In genomic region chr12:79784159-79784558, GRCm38 (mm10) we compare ENCODE assay signal across 23 mouse cellular contexts.
DNase-seq lines count a peak whose midpoint lies in the region; ATAC-seq and TF ChIP-seq lines count a peak whose summit lies in the region.
"Had no signal": no experiment of that assay in that cellular context is flagged by ENCODE, and none has a peak within 500 bp of the region (broad histone marks: within the 10 kb centered on the region; RNA-seq: fewer than 3 reads in every experiment).

No protein-coding gene starts in this region.

- ATAC-seq in hindbrain, postnatal 0 days: no peak
- ATAC-seq in intestine, embryonic 15.5 days: no peak
- no peak for ATAC-seq in stomach, embryonic 15.5 days (ENCODE audit: insufficient read depth, low FRiP score, low read depth)
- no peak for ATAC-seq in liver, embryonic 12.5 days
- ATAC-seq in megakaryocyte progenitor cell, adult 5-6 weeks (replicated peaks; ENCODE audit: poor library complexity): no peak
- ATAC-seq: liver, postnatal 0 days had no signal

- no peaks in the 10 kb centered on the region for H3K27me3 ChIP-seq in hindbrain, embryonic 10.5 days (ENCODE audit: insufficient read depth, poor library complexity, severe bottlenecking)
- no peaks in the 10 kb centered on the region for H3K27me3 ChIP-seq in hindbrain, postnatal 0 days (ENCODE audit: insufficient read depth, low read length)
- no peaks in the 10 kb centered on the region for H3K27me3 ChIP-seq in embryonic facial prominence, embryonic 10.5 days (replicated peaks; ENCODE audit: low read depth, poor library complexity, severe bottlenecking)
- no peaks in the 10 kb centered on the region for H3K27me3 ChIP-seq in intestine, embryonic 15.5 days (replicated peaks)
- no peaks in the 10 kb centered on the region for H3K27me3 ChIP-seq in stomach, embryonic 15.5 days (replicated peaks)
- H3K27me3 ChIP-seq in liver, embryonic 12.5 days (replicated peaks): no peaks in the 10 kb centered on the region
- H3K27me3 ChIP-seq: embryonic facial prominence, embryonic 12.5 days; limb, embryonic 15.5 days; neural tube, embryonic 12.5 days had no signal

- H3K9ac ChIP-seq in hindbrain, postnatal 0 days (replicated peaks; ENCODE audit: low read length): no peak overlapping the region
- no peak overlapping the region for H3K9ac ChIP-seq in intestine, embryonic 15.5 days
- no peak overlapping the region for H3K9ac ChIP-seq in stomach, embryonic 15.5 days
- H3K9ac ChIP-seq in liver, embryonic 12.5 days: no peak overlapping the region
- H3K9ac ChIP-seq: embryonic facial prominence, embryonic 12.5 days; hindbrain, embryonic 14.5 days; limb, embryonic 15.5 days; liver, postnatal 0 days; neural tube, embryonic 12.5 days had no signal

- TF ChIP-seq CTCF in hindbrain, postnatal 0 days (IDR thresholded peaks at IDR 0.05; ENCODE audit: low read depth): no peak

- no peak for DNase-seq in hindbrain, embryonic 10.5 days (ENCODE audit: low spot score)
- no peak for DNase-seq in hindbrain, postnatal 0 days (ENCODE audit: low spot score)
- DNase-seq in embryonic facial prominence, embryonic 10.5 days (ENCODE audit: low spot score): no peak
- DNase-seq: B cell, adult 2 months; cerebellum, adult 2 months; kidney, adult 18-20 months; liver, postnatal 0 days; lung, postnatal 4 days; right cerebral cortex, adult 18-20 months; thymus, adult 18-20 months; thymus, postnatal 4 days had no signal

- peaks cover 10% of the 10 kb centered on the region; the same call in 1 of the 2 replicates for H3K36me3 ChIP-seq in hindbrain, embryonic 10.5 days
- H3K36me3 ChIP-seq in hindbrain, postnatal 0 days (ENCODE audit: insufficient read depth, low read length): no peaks in the 10 kb centered on the region
- peaks cover 4% of the 10 kb centered on the region for H3K36me3 ChIP-seq in embryonic facial prominence, embryonic 10.5 days (replicated peaks)
- no peaks in the 10 kb centered on the region for H3K36me3 ChIP-seq in intestine, embryonic 15.5 days
- no peaks in the 10 kb centered on the region for H3K36me3 ChIP-seq in stomach, embryonic 15.5 days
- H3K36me3 ChIP-seq in liver, embryonic 12.5 days: peaks cover 4% of the 10 kb centered on the region; the same call in 1 of the 2 replicates
- H3K36me3 ChIP-seq: embryonic facial prominence, embryonic 12.5 days; limb, embryonic 15.5 days; neural tube, embryonic 12.5 days had no signal

- H3K4me3 ChIP-seq in hindbrain, embryonic 10.5 days: no peak overlapping the region
- H3K4me3 ChIP-seq in hindbrain, postnatal 0 days (ENCODE audit: low read length): no peak overlapping the region
- H3K4me3 ChIP-seq in embryonic facial prominence, embryonic 10.5 days: no peak overlapping the region
- H3K4me3 ChIP-seq in intestine, embryonic 15.5 days (replicated peaks): no peak overlapping the region
- no peak overlapping the region for H3K4me3 ChIP-seq in stomach, embryonic 15.5 days (replicated peaks)
- no peak overlapping the region for H3K4me3 ChIP-seq in liver, embryonic 12.5 days
- H3K4me3 ChIP-seq: embryonic facial prominence, embryonic 12.5 days; forebrain, embryonic 10.5 days; limb, embryonic 15.5 days; neural tube, embryonic 12.5 days had no signal

- WGBS in hindbrain, embryonic 10.5 days: 81% methylated on average over 7 of the region's 7 CpGs
- WGBS in hindbrain, postnatal 0 days: 83% methylated on average over 7 of the region's 7 CpGs
- WGBS in embryonic facial prominence, embryonic 10.5 days: 85% methylated on average over 7 of the region's 7 CpGs
- WGBS in intestine, embryonic 15.5 days: 79% methylated on average over 7 of the region's 7 CpGs
- 82% methylated on average over 7 of the region's 7 CpGs for WGBS in stomach, embryonic 15.5 days
- 75% methylated on average over 7 of the region's 7 CpGs for WGBS in liver, embryonic 12.5 days (ENCODE audit: insufficient replicate concordance)

- 0 out of 2 replicates have a peak overlapping the region, but pooled peaks have one; percentile 43 for H3K27ac ChIP-seq in hindbrain, embryonic 10.5 days
- H3K27ac ChIP-seq in hindbrain, postnatal 0 days: no peak overlapping the region
- 0 out of 2 replicates have a peak overlapping the region, but pooled peaks have one; percentile 16 for H3K27ac ChIP-seq in embryonic facial prominence, embryonic 10.5 days (replicated peaks)
- peak overlapping the region; percentile 15; the same call in 1 of the 2 replicates for H3K27ac ChIP-seq in intestine, embryonic 15.5 days
- H3K27ac ChIP-seq in stomach, embryonic 15.5 days: peak overlapping the region; percentile 11; the same call in 1 of the 2 replicates
- no peak overlapping the region for H3K27ac ChIP-seq in liver, embryonic 12.5 days
- H3K27ac ChIP-seq: embryonic facial prominence, embryonic 12.5 days; hindbrain, embryonic 14.5 days; kidney, postnatal 0 days; neural tube, embryonic 12.5 days had no signal

- no peak overlapping the region for H3K4me2 ChIP-seq in hindbrain, postnatal 0 days (ENCODE audit: low read depth, low read length)
- H3K4me2 ChIP-seq in intestine, embryonic 15.5 days (replicated peaks): no peak overlapping the region
- no peak overlapping the region for H3K4me2 ChIP-seq in stomach, embryonic 15.5 days
- H3K4me2 ChIP-seq in liver, embryonic 12.5 days: no peak overlapping the region
- H3K4me2 ChIP-seq: embryonic facial prominence, embryonic 12.5 days; heart, embryonic 11.5 days; hindbrain, embryonic 14.5 days; limb, embryonic 15.5 days; midbrain, embryonic 11.5 days; neural tube, embryonic 12.5 days had no signal

- peaks cover 10% of the 10 kb centered on the region; the same call in 1 of the 2 replicates for H3K9me3 ChIP-seq in hindbrain, embryonic 10.5 days
- H3K9me3 ChIP-seq in hindbrain, postnatal 0 days (ENCODE audit: low read length): 0 out of 2 replicates have a peak, but pooled peaks cover 3% of the 10 kb centered on the region
- peaks cover 7% of the 10 kb centered on the region for H3K9me3 ChIP-seq in embryonic facial prominence, embryonic 10.5 days
- H3K9me3 ChIP-seq in intestine, embryonic 15.5 days: no peaks in the 10 kb centered on the region
- no peaks in the 10 kb centered on the region for H3K9me3 ChIP-seq in stomach, embryonic 15.5 days
- H3K9me3 ChIP-seq in liver, embryonic 12.5 days (replicated peaks): 0 out of 2 replicates have a peak, but pooled peaks cover 3% of the 10 kb centered on the region
- H3K9me3 ChIP-seq: limb, embryonic 15.5 days had no signal

- H3K4me1 ChIP-seq in hindbrain, embryonic 10.5 days (replicated peaks): peaks cover 22% of the 10 kb centered on the region
- H3K4me1 ChIP-seq in hindbrain, postnatal 0 days (ENCODE audit: insufficient read depth, low read length): no peaks in the 10 kb centered on the region
- H3K4me1 ChIP-seq in embryonic facial prominence, embryonic 10.5 days: peaks cover 39% of the 10 kb centered on the region
- peaks cover 9% of the 10 kb centered on the region for H3K4me1 ChIP-seq in intestine, embryonic 15.5 days (replicated peaks)
- H3K4me1 ChIP-seq in stomach, embryonic 15.5 days: 0 out of 2 replicates have a peak, but pooled peaks cover 9% of the 10 kb centered on the region
- H3K4me1 ChIP-seq in liver, embryonic 12.5 days: no peaks in the 10 kb centered on the region
- H3K4me1 ChIP-seq: neural tube, embryonic 12.5 days had no signal

Comparison
In these comparisons a context has a peak if more than half of its experiments do, and no peak if none do; other contexts are left out.
1. H3K27ac ChIP-seq: peak in hindbrain, embryonic 10.5 days (single experiment), embryonic facial prominence, embryonic 10.5 days (single experiment), intestine, embryonic 15.5 days (single experiment) and stomach, embryonic 15.5 days (single experiment); none in hindbrain, postnatal 0 days (single experiment) and liver, embryonic 12.5 days (single experiment).